Mouse (Mus musculus) heart, embryonic 12.5 days (tissue): ENCODE data around the gene Celf1. TPM values are rescaled to one million over a fixed set of nuclear protein-coding genes. Genes with fewer than 3 reads are reported as not detected.
A peak's percentile ranks its signal among the peaks of the same experiment; 100 is the strongest.

ENCODE experiments used
- ATAC-seq: fragments of 200-750 bp; cut with Nextera tagmentation; 2 replicates; pipeline ENCODE4 v1.8.0; 2017; ENCODE audit warnings: moderate TSS enrichment, moderate library complexity; ENCODE audit not compliant: insufficient number of reproducible peaks, low FRiP score
- H3K27ac ChIP-seq: fragments of 300-500 bp; sonication (generic); 2 replicates; pipeline ENCODE4 v1.5.1; 2016; ENCODE audit warnings: mild to moderate bottlenecking, moderate library complexity; ENCODE audit not compliant: poor library complexity, severe bottlenecking
- H3K27me3 ChIP-seq: fragments of 300-500 bp; sonication (generic); replicated peaks from 2 replicates; pipeline ENCODE4 v1.6.1; 2016; ENCODE audit warnings: mild to moderate bottlenecking, moderate library complexity
- H3K36me3 ChIP-seq: fragments of 300-500 bp; sonication (generic); 2 replicates; pipeline ENCODE4 v1.6.1; 2016; ENCODE audit warnings: mild to moderate bottlenecking, moderate library complexity
- H3K4me1 ChIP-seq: fragments of 300-500 bp; sonication (generic); replicated peaks from 2 replicates; pipeline ENCODE4 v1.6.1; 2016; ENCODE audit warnings: mild to moderate bottlenecking
- H3K4me2 ChIP-seq: fragments of 300-500 bp; sonication (generic); 2 replicates; pipeline ENCODE4 v1.6.1; 2016; ENCODE audit warnings: mild to moderate bottlenecking, moderate library complexity
- H3K4me3 ChIP-seq: fragments of 300-500 bp; sonication (generic); 2 replicates; pipeline ENCODE4 v1.5.1; 2016; ENCODE audit warnings: mild to moderate bottlenecking
- H3K9ac ChIP-seq: fragments of 300-500 bp; sonication (generic); 2 replicates; pipeline ENCODE4 v1.6.1; 2016; ENCODE audit warnings: mild to moderate bottlenecking, moderate library complexity
- H3K9me3 ChIP-seq: fragments of 300-500 bp; sonication (generic); replicated peaks from 2 replicates; pipeline ENCODE4 v1.6.1; 2016; ENCODE audit warnings: mild to moderate bottlenecking, moderate library complexity
- WGBS: fragments of 180-500 bp; shearing (Covaris S2); methylation state at CpG from one replicate; pipeline ENCODE4 v1.1.7; 2016; 5-methylcytosine and 5-hydroxymethylcytosine counted together
- polyA plus RNA-seq: library from polyadenylated mRNA; unstranded; fragments of >200 nt; fragmentation: Nextera tagmentation; extraction: Ambion mirVana; gene quantifications from 2 replicates; pipeline ENCODE4 v1.2.1, GENCODE M21; 2016

Gene Celf1
- polyA plus RNA-seq, 1 experiment from 2014 or later: 136 TPM

DNA sequence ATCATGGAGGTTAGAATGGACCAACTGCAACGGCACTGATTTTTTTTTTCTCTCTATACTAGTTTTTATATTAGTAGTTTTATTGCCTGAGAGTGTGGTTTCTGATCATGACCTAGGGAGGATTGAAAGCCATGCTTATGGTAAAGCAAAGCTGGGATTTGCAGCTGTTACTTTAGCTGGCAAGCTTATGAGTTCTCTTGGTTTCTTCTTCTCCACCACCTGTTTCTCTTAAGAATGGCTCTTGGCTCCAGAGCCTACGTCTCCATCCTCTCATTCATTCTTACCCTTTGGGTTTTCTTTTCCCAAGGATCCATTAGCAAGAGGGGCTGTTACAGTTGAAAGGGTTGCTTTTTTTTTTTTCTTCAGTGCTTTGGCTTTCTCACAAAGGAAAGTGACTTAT lies 1.6 kb downstream of the Celf1 start:
- Histone ChIP-seq H3K27ac (no peak overlapping the region), H3K4me1 (peaks cover 29% of the 10 kb centered on the region), H3K9ac (peak overlapping the region; percentile 28; the same call in 1 of the 2 replicates), H3K9me3 (no peaks in the 10 kb centered on the region), H3K4me2 (peak overlapping the region; percentile 63), H3K36me3 (no peaks in the 10 kb centered on the region), H3K27me3 (no peaks in the 10 kb centered on the region), H3K4me3 (peak overlapping the region; percentile 93)
- ATAC-seq: no peak
- 67% methylated on average over 2 of the region's 2 CpGs for WGBS

- Histone ChIP-seq H3K4me2 (no peak overlapping the region), H3K27ac (no peak overlapping the region), H3K9ac (no peak overlapping the region), H3K36me3 (0 out of 2 replicates have a peak, but pooled peaks cover 7% of the 10 kb centered on the region), H3K9me3 (no peaks in the 10 kb centered on the region), H3K27me3 (no peaks in the 10 kb centered on the region), H3K4me3 (no peak overlapping the region), H3K4me1 (peaks cover 31% of the 10 kb centered on the region)
- ATAC-seq: no peak
- 80% methylated on average over 5 of the region's 5 CpGs for WGBS
Measured at GRCm38 (mm10) chr2:90950149-90950548, 10.0 kb downstream of the Celf1 start.

- peak; percentile 45 for ATAC-seq
- no peak overlapping the region for H3K4me3 ChIP-seq
- H3K27ac ChIP-seq: no peak overlapping the region
- no peak overlapping the region for H3K4me2 ChIP-seq
- no peaks in the 10 kb centered on the region for H3K9me3 ChIP-seq
- 0 out of 2 replicates have a peak, but pooled peaks cover 7% of the 10 kb centered on the region for H3K36me3 ChIP-seq
- no peaks in the 10 kb centered on the region for H3K27me3 ChIP-seq
- H3K4me1 ChIP-seq: peaks cover 28% of the 10 kb centered on the region
- no peak overlapping the region for H3K9ac ChIP-seq
Measured at GRCm38 (mm10) chr2:90950582-90951194, 10.5 kb downstream of the Celf1 start.

GRCm38 (mm10) chr2:90953461-90953860 lies 13.3 kb downstream of the Celf1 start:
- ATAC-seq: no peak
- Histone ChIP-seq H3K4me3 (no peak overlapping the region), H3K36me3 (0 out of 2 replicates have a peak, but pooled peaks cover 7% of the 10 kb centered on the region), H3K4me2 (no peak overlapping the region), H3K9ac (no peak overlapping the region), H3K4me1 (peaks cover 29% of the 10 kb centered on the region), H3K27ac (no peak overlapping the region), H3K27me3 (no peaks in the 10 kb centered on the region), H3K9me3 (no peaks in the 10 kb centered on the region)
- 65% methylated on average over 3 of the region's 3 CpGs for WGBS

- Histone ChIP-seq H3K27me3 (no peaks in the 10 kb centered on the region), H3K36me3 (peaks cover 12% of the 10 kb centered on the region; the same call in 1 of the 2 replicates), H3K9ac (no peak overlapping the region), H3K27ac (peak overlapping the region; percentile 51; the same call in 1 of the 2 replicates), H3K4me2 (no peak overlapping the region), H3K4me3 (no peak overlapping the region), H3K4me1 (peaks cover 21% of the 10 kb centered on the region; the same call in 1 of the 2 replicates), H3K9me3 (no peaks in the 10 kb centered on the region)
- no peak for ATAC-seq
- 50% methylated on average over 1 of the region's 1 CpGs for WGBS
Measured at GRCm38 (mm10) chr2:90956053-90956452, 15.9 kb downstream of the Celf1 start.

DNA sequence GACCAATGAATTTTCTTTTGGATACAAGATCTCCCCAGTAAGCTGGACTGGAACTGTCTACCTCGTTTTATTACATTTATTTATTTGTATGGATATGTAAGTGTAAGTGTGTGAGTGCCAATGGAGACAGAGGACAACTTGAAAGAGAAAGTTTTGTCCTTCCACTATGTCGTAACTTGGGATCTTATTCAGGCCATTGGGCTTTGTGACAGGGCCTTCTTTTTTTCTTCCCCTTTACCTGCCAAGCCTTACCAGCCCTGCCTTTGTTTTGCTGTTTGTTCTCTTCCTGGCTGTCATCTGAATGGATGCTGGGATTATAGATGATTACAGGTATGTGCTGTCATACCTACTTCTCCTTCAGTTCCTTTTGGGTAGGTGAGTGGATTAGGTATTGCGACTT lies 18.7 kb downstream of the Celf1 start:
- H3K36me3 ChIP-seq: peaks cover 10% of the 10 kb centered on the region; the same call in 1 of the 2 replicates
- no peaks in the 10 kb centered on the region for H3K27me3 ChIP-seq
- no peak for ATAC-seq
- H3K4me3 ChIP-seq: no peak overlapping the region
- no peak overlapping the region for H3K4me2 ChIP-seq
- no peak overlapping the region for H3K27ac ChIP-seq
- peaks cover 8% of the 10 kb centered on the region; the same call in 1 of the 2 replicates for H3K4me1 ChIP-seq
- no peaks in the 10 kb centered on the region for H3K9me3 ChIP-seq
- no peak overlapping the region for H3K9ac ChIP-seq
- WGBS: 87% methylated on average over 3 of the region's 3 CpGs

DNA sequence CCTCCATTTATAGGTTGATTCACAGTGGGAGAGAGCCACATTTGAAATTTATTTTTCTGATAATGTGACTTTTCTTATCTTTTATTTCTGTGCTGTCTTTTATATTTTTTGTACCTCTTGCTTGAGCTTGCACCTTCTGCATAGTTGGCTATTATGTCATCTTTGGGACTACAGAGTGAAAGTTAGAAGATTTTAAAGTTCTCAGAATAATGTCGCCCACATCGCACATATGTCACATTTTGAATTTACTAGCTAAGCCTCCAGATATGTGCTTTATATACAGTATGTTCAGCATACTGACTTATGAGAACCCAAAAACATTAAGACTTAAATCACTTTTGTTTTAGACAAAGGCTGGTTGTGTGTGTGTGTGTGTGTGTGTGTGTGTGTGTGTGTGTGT lies 19.8 kb downstream of the Celf1 start:
- peaks cover 8% of the 10 kb centered on the region; the same call in 1 of the 2 replicates for H3K36me3 ChIP-seq
- H3K9ac ChIP-seq: no peak overlapping the region
- no peaks in the 10 kb centered on the region for H3K27me3 ChIP-seq
- WGBS: 95% methylated on average over 2 of the region's 2 CpGs
- no peak for ATAC-seq
- H3K9me3 ChIP-seq: no peaks in the 10 kb centered on the region
- no peak overlapping the region for H3K4me2 ChIP-seq
- no peak overlapping the region for H3K4me3 ChIP-seq
- peaks cover 12% of the 10 kb centered on the region for H3K4me1 ChIP-seq
- no peak overlapping the region for H3K27ac ChIP-seq

DNA sequence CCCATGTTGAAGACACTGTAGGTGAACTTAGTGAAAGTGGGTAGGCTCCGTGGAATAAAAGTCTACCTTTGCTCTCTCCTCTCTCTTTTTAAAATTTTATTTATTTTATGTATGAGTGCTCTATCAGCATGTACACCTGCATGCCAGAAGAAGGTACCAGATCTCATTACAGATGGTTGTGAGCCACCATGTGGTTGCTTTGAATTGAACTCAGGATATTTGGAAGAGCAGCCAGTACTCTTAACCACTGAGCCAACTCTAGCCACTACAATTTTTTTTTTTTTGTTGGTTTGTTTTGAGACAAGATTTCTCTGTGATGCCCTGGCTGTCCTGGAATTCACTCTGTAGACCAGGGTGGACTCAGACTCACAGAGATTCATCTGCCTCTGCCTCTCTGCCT lies 23.1 kb downstream of the Celf1 start:
- no peak for ATAC-seq
- Histone ChIP-seq H3K4me2 (no peak overlapping the region), H3K27ac (peak overlapping the region; percentile 43; the same call in 1 of the 2 replicates), H3K9ac (no peak overlapping the region), H3K4me3 (no peak overlapping the region), H3K36me3 (peaks cover 8% of the 10 kb centered on the region; the same call in 1 of the 2 replicates), H3K9me3 (no peaks in the 10 kb centered on the region), H3K27me3 (no peaks in the 10 kb centered on the region), H3K4me1 (peaks cover 27% of the 10 kb centered on the region)
- WGBS: 95% methylated on average over 1 of the region's 1 CpGs

DNA sequence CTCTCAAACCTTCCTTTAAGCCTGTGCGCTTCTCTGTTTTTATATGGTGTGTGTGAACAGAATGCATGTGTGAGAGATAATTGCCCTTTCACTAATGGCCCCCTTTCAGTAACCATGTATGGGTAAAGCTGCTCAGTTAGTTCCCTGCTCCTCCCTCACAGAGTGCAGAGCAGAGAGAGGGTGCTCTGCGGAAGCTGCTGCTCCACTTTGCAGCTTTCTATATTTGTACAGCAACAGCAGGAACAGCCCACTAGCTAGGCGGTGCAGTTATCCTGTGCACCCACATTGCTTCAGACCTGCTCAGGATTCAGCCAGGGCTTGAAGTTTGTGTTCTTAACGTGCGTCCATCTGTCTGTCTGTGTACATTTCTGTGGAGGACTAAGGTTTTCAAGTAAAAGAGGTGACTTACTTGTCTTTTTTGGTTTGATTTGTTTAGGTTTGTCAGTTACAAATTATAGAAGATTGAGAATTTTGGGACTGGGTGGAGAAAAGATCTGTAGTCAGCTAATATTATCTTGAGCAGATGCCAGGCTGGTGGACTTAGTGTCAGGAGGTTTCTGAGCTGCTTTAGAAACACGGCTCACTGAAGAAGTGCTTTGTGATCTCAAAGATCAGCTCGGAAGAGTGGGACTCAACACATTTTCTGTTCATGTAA lies 24.8 kb downstream of the Celf1 start:
- Histone ChIP-seq H3K4me3 (peak overlapping the region; percentile 38), H3K4me2 (peak overlapping the region; percentile 62), H3K9ac (peak overlapping the region; percentile 72), H3K27me3 (no peaks in the 10 kb centered on the region), H3K9me3 (no peaks in the 10 kb centered on the region), H3K27ac (peak overlapping the region; percentile 95), H3K4me1 (peaks cover 29% of the 10 kb centered on the region), H3K36me3 (no peaks in the 10 kb centered on the region)
- peak; percentile 83 for ATAC-seq
- 22% methylated on average over 7 of the region's 7 CpGs for WGBS

- no peak for ATAC-seq
- H3K4me2 ChIP-seq: peak overlapping the region; percentile 62
- peaks cover 31% of the 10 kb centered on the region for H3K4me1 ChIP-seq
- H3K27me3 ChIP-seq: no peaks in the 10 kb centered on the region
- H3K4me3 ChIP-seq: peak overlapping the region; percentile 38
- H3K9me3 ChIP-seq: no peaks in the 10 kb centered on the region
- WGBS: 15% methylated on average over 2 of the region's 2 CpGs
- peak overlapping the region; percentile 95 for H3K27ac ChIP-seq
- H3K36me3 ChIP-seq: no peaks in the 10 kb centered on the region
- H3K9ac ChIP-seq: peak overlapping the region; percentile 72
Measured at GRCm38 (mm10) chr2:90965466-90966080, 25.4 kb downstream of the Celf1 start.

DNA sequence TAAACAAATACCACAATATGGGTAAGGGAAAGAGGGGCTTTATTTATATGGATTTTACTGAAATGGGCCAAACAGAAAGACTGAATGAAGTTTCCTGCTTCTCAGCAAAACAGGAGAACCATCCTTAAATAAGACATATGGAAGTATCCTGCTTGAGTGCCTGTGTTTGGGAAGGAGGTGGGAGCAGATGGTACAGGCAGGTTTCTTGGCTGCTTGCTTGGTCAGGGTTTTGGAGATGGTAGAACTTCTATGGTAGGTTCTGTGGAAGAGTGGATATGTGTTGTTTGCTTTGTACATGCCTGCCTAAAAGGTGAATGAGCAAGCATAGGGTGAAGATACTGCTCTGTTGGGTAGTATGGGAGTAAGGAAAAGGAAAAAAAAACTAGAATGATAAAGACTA lies 30.4 kb downstream of the Celf1 start:
- Histone ChIP-seq H3K27me3 (no peaks in the 10 kb centered on the region), H3K4me2 (no peak overlapping the region), H3K9me3 (no peaks in the 10 kb centered on the region), H3K4me1 (peaks cover 32% of the 10 kb centered on the region), H3K9ac (no peak overlapping the region), H3K27ac (peak overlapping the region; percentile 56), H3K36me3 (peaks cover 10% of the 10 kb centered on the region; the same call in 1 of the 2 replicates), H3K4me3 (no peak overlapping the region)
- no peak for ATAC-seq
